Mouse (Mus musculus): Measurements from ENCODE around the gene Ccdc47.

GRCm38 (mm10) chr11:106201337-106202122 is 14.6 kb downstream of the Ccdc47 start:
- TF ChIP-seq CTCF (IDR thresholded peaks at IDR 0.05; ENCODE audit: borderline replicate concordance, control insufficient read depth, extremely low read depth, insufficient read depth, low read length, poor library complexity) (no peak), POLR2A (IDR thresholded peaks at IDR 0.05; ENCODE audit: control insufficient read depth, extremely low read depth, insufficient read depth, low read length, poor library complexity) (no peak)
